Mouse (Mus musculus) lung, embryonic 16.5 days (tissue): Measurements from ENCODE around the gene Spata4. TPM values are rescaled to one million over a fixed set of nuclear protein-coding genes. Genes with fewer than 3 reads are reported as not detected.
"Not testable (repeated sequence)": the region's sequence is repeated elsewhere in the genome, so short reads cannot be mapped to it uniquely, and the experiment has no call there.

Experiments
- ATAC-seq: fragments of 200-750 bp; cut with Nextera tagmentation; 2 replicates; pipeline ENCODE4 v1.8.0; 2017; ENCODE audit warnings: low read depth, mild to moderate bottlenecking, moderate library complexity
- H3K27ac ChIP-seq: fragments of 300-500 bp; sonication (generic); 2 replicates; pipeline ENCODE4 v1.5.1; 2014; ENCODE audit warnings: mild to moderate bottlenecking, control low read depth, low read length
- H3K27me3 ChIP-seq: fragments of 300-500 bp; sonication (generic); 2 replicates; pipeline ENCODE4 v1.6.1; 2014; ENCODE audit warnings: low read depth, low read length, mixed read lengths; ENCODE audit not compliant: control insufficient read depth, insufficient read depth
- H3K36me3 ChIP-seq: fragments of 300-500 bp; sonication (generic); 2 replicates; pipeline ENCODE4 v1.6.1; 2014; ENCODE audit warnings: low read length; ENCODE audit not compliant: control insufficient read depth, insufficient read depth
- H3K4me1 ChIP-seq: fragments of 300-500 bp; sonication (generic); replicated peaks from 2 replicates; pipeline ENCODE4 v1.6.1; 2014; ENCODE audit warnings: low read length, mixed read lengths; ENCODE audit not compliant: control insufficient read depth, insufficient read depth
- H3K4me2 ChIP-seq: fragments of 300-500 bp; sonication (generic); 2 replicates; pipeline ENCODE4 v1.6.1; 2014; ENCODE audit warnings: low read depth, low read length, control low read depth
- H3K4me3 ChIP-seq: fragments of 300-500 bp; sonication (generic); 2 replicates; pipeline ENCODE4 v1.5.1; 2014; ENCODE audit warnings: mild to moderate bottlenecking, low read length, control low read depth
- H3K9ac ChIP-seq: fragments of 300-500 bp; sonication (generic); 2 replicates; pipeline ENCODE4 v1.6.1; 2014; ENCODE audit warnings: low read length, control low read depth
- H3K9me3 ChIP-seq: fragments of 300-500 bp; sonication (generic); 2 replicates; pipeline ENCODE4 v1.6.1; 2016; ENCODE audit warnings: low read length; ENCODE audit not compliant: control insufficient read depth
- WGBS: fragments of 180-500 bp; shearing (Covaris S2); extraction: QIAGEN DNeasy Blood & Tissue Kit; methylation state at CpG from one replicate; pipeline ENCODE4 v1.1.7; 2014; 5-methylcytosine and 5-hydroxymethylcytosine counted together
- polyA plus RNA-seq: library from polyadenylated mRNA; unstranded; fragments of >200 nt; fragmentation: Nextera tagmentation; extraction: Ambion mirVana; gene quantifications from 2 replicates; pipeline ENCODE4 v1.2.1, GENCODE M21; 2015

Gene Spata4
- polyA plus RNA-seq, 1 experiment from 2014 or later: not detected

DNA sequence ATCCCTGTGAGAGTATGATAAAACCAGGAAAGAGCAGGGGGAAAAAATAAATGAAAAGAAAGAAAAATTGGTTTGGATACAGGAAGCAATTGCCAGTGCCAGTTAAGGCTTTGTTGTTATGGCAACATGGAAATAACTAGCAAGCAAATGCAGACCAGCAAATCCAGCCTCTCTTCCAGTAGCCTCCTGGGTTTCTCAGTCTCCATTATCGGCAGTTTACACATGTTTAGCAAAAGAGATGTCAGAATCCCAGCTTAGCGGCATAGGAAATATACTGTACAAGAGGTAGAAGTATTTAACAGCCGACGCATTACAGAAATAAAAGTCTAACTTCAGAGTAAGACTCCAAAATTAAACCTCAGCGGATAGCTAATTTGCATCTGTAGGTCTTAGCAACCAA, 5.9 kb upstream of the Spata4 start:
- Histone ChIP-seq H3K4me1 (no peaks in the 10 kb centered on the region), H3K27ac (no peak overlapping the region), H3K4me3 (no peak overlapping the region), H3K9ac (no peak overlapping the region), H3K27me3 (no peaks in the 10 kb centered on the region), H3K9me3 (no peaks in the 10 kb centered on the region), H3K4me2 (no peak overlapping the region), H3K36me3 (no peaks in the 10 kb centered on the region)
- no peak for ATAC-seq
- WGBS: 88% methylated on average over 5 of the region's 5 CpGs

- no peak overlapping the region for H3K4me3 ChIP-seq
- H3K4me2 ChIP-seq: no peak overlapping the region
- no peaks in the 10 kb centered on the region for H3K27me3 ChIP-seq
- H3K9me3 ChIP-seq: no peaks in the 10 kb centered on the region
- H3K4me1 ChIP-seq: peaks cover 4% of the 10 kb centered on the region; the same call in 1 of the 2 replicates
- no peak overlapping the region for H3K9ac ChIP-seq
- ATAC-seq: no peak
- no peaks in the 10 kb centered on the region for H3K36me3 ChIP-seq
- H3K27ac ChIP-seq: no peak overlapping the region
- WGBS: 57% methylated on average over 2 of the region's 2 CpGs
Measured at GRCm38 (mm10) chr8:54596051-54596450, 4.5 kb upstream of the Spata4 start.

DNA sequence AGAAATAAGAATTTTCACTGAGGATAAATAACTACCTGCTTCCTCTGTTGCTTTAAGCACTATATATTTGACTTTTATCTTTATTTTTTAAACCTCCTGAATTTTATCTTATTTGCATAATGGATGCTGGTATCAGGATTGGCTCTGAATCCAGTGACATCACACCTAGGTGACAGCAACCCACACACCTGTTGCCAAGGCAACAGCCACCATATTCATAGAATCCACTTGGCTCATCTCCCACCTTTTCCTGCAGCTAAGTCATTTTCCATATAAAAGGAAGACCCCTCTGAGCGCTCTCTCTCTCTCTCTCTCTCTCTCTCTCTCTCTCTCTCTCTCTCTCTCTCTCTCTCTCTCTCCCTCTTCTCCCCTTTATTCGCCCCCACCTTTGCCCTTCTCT, 3.6 kb upstream of the Spata4 start:
- H3K4me3 ChIP-seq: no peak overlapping the region
- H3K27me3 ChIP-seq: no peaks in the 10 kb centered on the region
- no peak overlapping the region for H3K4me2 ChIP-seq
- no peaks in the 10 kb centered on the region for H3K9me3 ChIP-seq
- WGBS: 83% methylated on average over 2 of the region's 2 CpGs
- ATAC-seq: no peak
- H3K36me3 ChIP-seq: no peaks in the 10 kb centered on the region
- H3K4me1 ChIP-seq: peaks cover 4% of the 10 kb centered on the region; the same call in 1 of the 2 replicates
- H3K9ac ChIP-seq: no peak overlapping the region
- no peak overlapping the region for H3K27ac ChIP-seq

- Histone ChIP-seq H3K27me3 (no peaks in the 10 kb centered on the region), H3K4me3 (no peak overlapping the region), H3K9me3 (no peaks in the 10 kb centered on the region), H3K4me2 (no peak overlapping the region), H3K27ac (no peak overlapping the region), H3K9ac (no peak overlapping the region), H3K36me3 (no peaks in the 10 kb centered on the region), H3K4me1 (peaks cover 4% of the 10 kb centered on the region; the same call in 1 of the 2 replicates)
- ATAC-seq: no peak
- WGBS: 85% methylated on average over 2 of the region's 2 CpGs
Measured at GRCm38 (mm10) chr8:54597386-54597785, 3.2 kb upstream of the Spata4 start.

DNA sequence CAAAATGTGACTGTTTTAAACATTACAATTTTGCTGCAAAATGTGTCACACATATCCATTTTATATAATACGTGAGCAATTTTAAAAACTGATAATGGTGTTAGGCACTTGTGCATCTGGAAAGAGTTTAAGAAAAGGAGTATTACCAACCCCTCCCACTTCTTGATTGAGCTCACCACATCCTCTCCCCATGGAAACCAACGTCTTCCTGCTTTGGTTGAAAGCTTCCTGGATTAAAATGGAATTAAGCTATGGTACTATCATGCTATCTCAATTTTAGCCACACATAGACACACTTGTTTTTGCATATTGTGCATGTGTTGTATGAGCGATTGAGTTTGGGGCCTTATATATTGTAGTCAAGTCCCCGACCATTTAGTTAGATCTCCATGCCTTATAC, 2.9 kb downstream of the Spata4 start:
- ATAC-seq: no peak
- H3K4me1 ChIP-seq: peaks cover 4% of the 10 kb centered on the region; the same call in 1 of the 2 replicates
- H3K27me3 ChIP-seq: no peaks in the 10 kb centered on the region
- no peak overlapping the region for H3K4me3 ChIP-seq
- H3K4me2 ChIP-seq: no peak overlapping the region
- WGBS: 78% methylated on average over 4 of the region's 4 CpGs
- H3K9ac ChIP-seq: no peak overlapping the region
- no peaks in the 10 kb centered on the region for H3K36me3 ChIP-seq
- no peak overlapping the region for H3K27ac ChIP-seq
- no peaks in the 10 kb centered on the region for H3K9me3 ChIP-seq

DNA sequence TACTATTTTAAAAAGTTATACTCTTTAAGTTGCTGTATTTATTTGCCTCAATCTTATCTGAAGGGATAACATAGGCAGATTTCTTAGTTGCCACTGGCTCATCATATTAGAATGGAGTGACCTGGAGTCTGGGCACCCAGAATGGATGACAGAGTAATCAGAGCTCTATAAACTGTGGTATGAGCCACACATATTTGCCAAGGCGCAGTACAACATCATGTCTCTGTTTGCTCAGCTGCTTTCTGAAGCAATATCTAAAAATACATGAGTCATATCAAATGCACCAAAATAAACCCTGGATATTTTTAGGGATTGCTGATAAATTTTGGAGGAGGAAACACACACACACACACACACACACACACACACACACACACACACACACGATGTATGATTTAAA, 8.8 kb downstream of the Spata4 start:
- Histone ChIP-seq H3K9ac (no peak overlapping the region), H3K9me3 (no peaks in the 10 kb centered on the region), H3K4me2 (no peak overlapping the region), H3K27ac (no peak overlapping the region), H3K4me3 (no peak overlapping the region), H3K36me3 (no peaks in the 10 kb centered on the region), H3K4me1 (no peaks in the 10 kb centered on the region), H3K27me3 (no peaks in the 10 kb centered on the region)
- no peak for ATAC-seq
- WGBS: 65% methylated on average over 2 of the region's 2 CpGs

DNA sequence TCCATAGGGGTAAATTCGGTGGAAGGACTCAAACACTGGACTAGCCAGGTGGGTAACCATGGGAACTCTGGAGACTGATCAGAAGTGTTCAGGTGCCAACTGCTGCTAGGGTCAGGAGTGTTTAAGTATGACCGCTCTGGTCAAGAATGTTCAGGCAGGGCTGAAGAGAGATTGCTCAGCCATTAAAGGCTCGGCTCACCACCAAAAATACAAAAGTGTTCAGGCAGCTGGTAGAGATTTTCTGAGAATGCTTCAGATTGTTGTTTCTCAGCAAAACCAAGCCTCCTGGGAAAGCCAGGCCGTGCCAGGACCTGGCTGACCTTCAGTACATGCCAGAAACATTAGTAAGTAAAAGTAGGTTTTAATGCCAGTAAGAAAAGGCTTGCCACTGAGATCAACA, 9.7 kb downstream of the Spata4 start:
- Histone ChIP-seq H3K36me3 (no peaks in the 10 kb centered on the region), H3K4me1 (no peaks in the 10 kb centered on the region), H3K9me3 (no peaks in the 10 kb centered on the region), H3K4me3 (no peak overlapping the region), H3K4me2 (no peak overlapping the region), H3K27ac (peak overlapping the region; percentile 37), H3K27me3 (no peaks in the 10 kb centered on the region), H3K9ac (no peak overlapping the region)
- peak; percentile 80 for ATAC-seq
- 48% methylated on average over 4 of the region's 4 CpGs for WGBS

DNA sequence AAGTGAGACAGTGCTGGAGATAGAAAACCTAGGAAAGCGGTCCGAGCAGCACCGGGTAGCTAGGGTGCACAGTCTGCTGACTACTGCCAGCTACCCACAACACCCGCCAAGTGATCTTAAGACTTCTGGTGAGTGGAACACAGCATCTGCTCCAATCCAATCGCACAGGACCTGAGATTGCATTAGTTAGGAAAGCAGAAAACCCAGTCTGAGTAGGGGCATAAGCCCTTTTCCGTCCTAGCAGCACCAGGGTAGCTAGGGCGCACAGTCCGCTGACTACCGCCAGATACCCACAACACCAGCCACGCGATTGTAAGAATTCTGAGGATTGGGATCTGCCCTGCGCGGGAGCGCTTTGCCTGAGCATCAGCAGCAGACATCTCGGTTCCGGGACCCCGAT, 16.1 kb downstream of the Spata4 start:
- not testable (repeated sequence) for H3K27ac ChIP-seq, H3K4me1 ChIP-seq, H3K27me3 ChIP-seq, H3K36me3 ChIP-seq, H3K9me3 ChIP-seq, H3K4me3 ChIP-seq, H3K4me2 ChIP-seq, ATAC-seq, H3K9ac ChIP-seq
- 78% methylated on average over 17 of the region's 17 CpGs for WGBS

DNA sequence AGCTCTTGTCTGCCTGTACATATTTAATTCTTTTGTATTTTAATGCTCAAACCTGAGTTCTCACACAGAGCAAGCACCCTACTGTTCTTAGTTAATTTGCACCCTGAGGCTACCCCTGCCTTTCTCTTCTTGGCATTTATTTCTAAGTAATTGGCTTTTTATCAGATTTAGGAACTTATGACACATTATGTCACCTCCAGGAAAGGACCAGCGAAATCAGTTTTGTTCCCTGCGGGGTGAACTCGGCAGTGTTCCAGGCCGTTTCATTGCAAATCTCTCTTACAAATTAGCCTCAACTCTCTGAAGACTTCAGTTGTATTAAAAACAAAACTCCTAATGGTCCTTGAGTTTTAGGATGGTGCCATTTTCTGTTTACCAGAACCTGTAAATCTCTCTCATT, 38.1 kb downstream of the Spata4 start:
- Histone ChIP-seq H3K9me3 (no peaks in the 10 kb centered on the region), H3K9ac (no peak overlapping the region), H3K27ac (no peak overlapping the region), H3K4me1 (no peaks in the 10 kb centered on the region), H3K4me3 (no peak overlapping the region), H3K4me2 (no peak overlapping the region), H3K27me3 (no peaks in the 10 kb centered on the region), H3K36me3 (no peaks in the 10 kb centered on the region)
- ATAC-seq: no peak
- WGBS: 80% methylated on average over 4 of the region's 4 CpGs
